Mouse (Mus musculus) frontal cortex, adult 2 months (tissue): ENCODE data around the gene Klf5. TPM values are rescaled to one million over a fixed set of nuclear protein-coding genes. Genes with fewer than 3 reads are reported as not detected.

Source experiments
- DNase-seq, 2 experiments: peaks; one replicate each; pipeline ENCODE4 v3.0.0; 2022; ENCODE audit warnings: low spot score in 1 of 2; ENCODE audit errors: extremely low spot score in 1 of 2
- polyA plus RNA-seq: library from polyadenylated mRNA; depleted of rRNA; stranded (reverse); fragments of >200 nt; gene quantifications from 2 replicates; pipeline ENCODE4 v1.2.3, GENCODE M21; 2012; rRNA removed

The Klf5 gene
- 5.0 and 5.6 TPM in 2 replicates for polyA plus RNA-seq

DNA sequence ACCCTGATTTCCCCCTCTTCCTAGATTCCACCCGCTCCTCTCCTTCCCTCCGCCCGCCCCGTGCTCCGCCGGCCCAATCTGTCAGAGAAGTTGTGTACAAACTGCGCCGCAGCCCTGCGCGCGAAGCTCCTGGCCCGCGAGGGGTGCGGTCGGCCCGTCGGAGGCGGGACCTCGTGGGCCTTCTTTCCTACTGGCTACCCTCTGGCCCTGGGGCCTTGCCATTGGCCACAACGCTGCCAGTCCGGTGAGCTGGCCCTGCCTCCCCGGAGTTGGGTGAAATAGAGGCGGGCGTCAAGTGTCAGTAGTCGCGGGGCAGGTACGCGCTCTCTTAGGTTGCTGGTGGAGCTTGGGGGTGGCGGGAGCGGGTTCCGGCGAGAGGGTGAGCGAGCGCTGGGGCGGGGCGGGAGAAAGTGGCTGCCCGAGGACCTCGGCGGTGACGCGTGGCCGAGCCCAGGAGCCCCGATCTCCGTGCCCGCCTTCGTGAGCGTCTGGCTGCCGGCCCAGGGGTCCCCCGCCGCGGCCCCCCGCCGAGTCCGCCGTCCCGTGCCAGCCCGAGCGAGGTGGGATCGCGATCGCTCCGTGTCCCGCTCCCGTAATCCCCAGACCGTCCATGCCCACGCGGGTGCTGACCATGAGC lies at the start of gene Klf5:
Gene Klf5 (plus strand): TSS at position 307 of the 637 bp plus-strand sequence.
- DNase-seq, result peak; percentile 90 to 93

DNA sequence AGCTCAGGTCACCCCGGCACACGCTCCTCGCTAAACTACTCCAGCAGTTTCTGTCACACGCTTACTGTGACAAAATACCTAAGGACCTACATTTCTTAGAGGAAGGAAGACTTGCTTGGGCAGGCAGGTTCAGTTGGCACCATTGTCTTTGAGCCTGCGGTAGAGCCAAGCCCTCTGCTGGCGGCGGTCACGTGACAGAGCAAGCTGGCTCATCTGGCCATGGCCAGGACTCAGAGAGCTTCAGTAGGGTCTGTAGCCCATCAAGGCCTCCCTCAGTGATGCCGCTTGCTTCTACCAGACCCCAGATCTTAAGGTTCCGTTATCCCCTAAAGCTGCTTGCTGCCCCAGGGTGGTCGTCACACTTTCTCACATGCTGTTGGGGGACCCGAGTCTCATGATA lies 36.5 kb upstream of the Klf5 start:
- DNase-seq, result no peak

GRCm38 (mm10) chr14:99263816-99264215 lies 34.7 kb upstream of the Klf5 start:
- DNase-seq, result no peak

DNA sequence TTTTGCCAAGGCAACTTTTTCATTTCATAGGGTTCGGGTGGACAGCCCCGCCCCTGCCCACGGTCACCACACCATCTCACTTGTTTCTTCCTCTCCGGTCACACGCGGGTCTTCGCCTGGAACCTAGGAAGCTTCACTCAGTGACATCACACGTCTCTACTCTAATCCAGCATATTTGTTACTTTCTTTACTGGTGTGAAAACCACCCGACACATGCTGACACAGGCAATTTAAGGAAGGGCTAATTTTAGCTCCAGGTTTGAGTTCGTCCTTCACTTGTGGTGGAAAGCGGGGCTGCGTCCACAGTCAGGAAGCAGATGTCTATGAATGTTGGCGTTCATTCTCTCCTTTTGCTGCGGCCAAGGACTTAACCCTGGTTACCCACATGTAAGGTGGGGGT lies 32.7 kb upstream of the Klf5 start:
- DNase-seq, result no peak

GRCm38 (mm10) chr14:99266749-99267148 lies 31.7 kb upstream of the Klf5 start:
- no peak for DNase-seq

GRCm38 (mm10) chr14:99274056-99274455 lies 24.4 kb upstream of the Klf5 start:
- no peak for DNase-seq

DNA sequence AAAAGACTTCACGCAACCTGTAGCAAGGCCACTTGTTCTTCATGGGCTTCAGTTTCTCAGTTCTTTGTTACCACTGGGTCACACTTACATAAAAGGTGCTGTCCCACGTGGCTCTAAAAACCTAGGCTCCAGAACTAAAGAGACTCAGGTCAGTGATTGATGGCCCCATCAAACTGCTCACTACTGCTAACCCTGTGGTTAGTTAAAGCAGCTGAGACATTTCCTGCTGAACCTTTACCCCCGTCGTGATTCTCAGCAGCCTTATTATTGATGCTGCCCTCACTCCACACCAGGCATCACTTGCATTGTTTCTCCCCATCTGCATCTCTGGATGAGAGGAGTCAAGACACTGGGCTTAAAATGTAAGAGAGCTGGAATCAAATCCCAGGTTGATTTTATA lies 22.7 kb upstream of the Klf5 start:
- no peak for DNase-seq

GRCm38 (mm10) chr14:99278312-99278711 lies 20.2 kb upstream of the Klf5 start:
- no peak for DNase-seq

GRCm38 (mm10) chr14:99278763-99279486 lies 19.6 kb upstream of the Klf5 start:
- DNase-seq, result no peak

GRCm38 (mm10) chr14:99280399-99280798 lies 18.1 kb upstream of the Klf5 start:
- no peak for DNase-seq

- DNase-seq, result no peak
Observed at GRCm38 (mm10) chr14:99280825-99281433, 17.6 kb upstream of the Klf5 start.

DNA sequence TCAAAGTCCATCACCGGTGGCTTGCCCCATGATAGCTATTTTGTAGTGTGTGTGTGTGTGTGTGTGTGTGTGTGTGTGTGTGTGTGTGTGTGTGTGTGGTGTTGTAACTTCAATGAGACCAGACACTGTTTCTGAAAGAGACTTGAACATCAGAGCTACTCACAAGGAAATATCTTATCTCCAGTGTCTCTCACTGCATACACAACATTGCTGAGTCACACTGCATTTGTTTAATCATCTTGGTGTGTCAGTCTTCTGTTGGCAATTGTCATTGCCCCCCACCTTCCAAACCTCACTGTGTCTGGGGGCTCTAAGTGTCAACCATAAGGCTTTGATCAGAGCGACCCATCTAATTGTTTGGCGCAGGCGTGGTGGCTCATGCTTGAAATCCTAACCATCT lies 13.0 kb upstream of the Klf5 start:
- DNase-seq, result no peak

DNA sequence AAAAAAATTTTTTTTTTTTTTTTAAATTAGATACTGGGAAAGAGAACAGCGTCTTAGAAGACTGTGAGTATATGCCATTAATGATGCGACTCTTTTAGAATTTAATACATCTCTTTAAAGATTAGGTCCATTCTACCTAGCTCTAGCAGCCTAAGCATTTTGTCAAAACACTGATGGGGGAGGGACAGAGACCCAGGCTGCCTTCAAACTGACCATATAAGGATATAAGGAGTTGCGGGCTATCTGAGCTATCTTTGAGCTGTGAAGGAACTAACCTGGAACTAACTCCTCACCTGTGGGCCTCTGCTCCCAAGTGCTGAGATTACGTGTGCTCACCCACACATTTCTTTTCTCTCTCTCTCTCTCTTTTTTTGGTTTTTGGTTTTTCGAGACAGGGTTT lies 6.3 kb upstream of the Klf5 start:
- DNase-seq, result no peak

GRCm38 (mm10) chr14:99294424-99294823 lies 4.1 kb upstream of the Klf5 start:
- no peak for DNase-seq

DNA sequence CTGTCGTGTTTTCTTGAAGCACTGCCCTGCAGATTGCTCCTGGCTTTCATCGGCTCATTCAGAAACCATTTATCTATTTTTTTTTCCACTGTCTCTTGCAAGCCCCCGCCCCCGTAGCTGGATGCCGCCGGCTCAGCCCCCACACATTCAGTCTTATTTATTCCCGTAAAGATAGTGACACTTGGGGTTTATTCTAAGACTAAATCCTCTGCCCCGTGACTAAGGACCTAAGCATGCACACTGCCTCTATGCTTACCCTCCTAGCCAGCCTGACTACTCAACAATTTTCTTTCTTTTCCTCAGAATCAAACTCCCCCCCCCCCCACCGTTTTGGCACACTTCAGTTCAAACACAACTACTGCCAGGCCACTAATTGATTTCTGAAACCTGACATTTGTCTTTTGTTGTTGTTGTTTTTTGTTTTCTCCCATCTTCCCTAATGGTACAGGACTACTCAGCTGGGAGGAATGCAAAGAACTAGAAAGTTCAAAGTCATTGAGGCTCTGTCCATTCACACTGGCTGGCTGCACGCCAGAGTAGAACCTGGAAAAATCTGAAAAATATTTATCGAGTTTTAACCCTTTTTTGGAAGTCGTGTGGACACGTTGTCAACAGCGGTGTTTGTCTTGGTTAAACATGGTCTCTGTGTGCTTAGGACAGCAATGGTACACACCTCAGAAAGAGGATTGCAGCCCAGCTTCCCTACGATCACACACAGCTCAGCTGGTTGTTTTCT lies 2.7 kb upstream of the Klf5 start:
- DNase-seq, result peak in 1 of 2 experiments; percentile 31

- DNase-seq, result peak; percentile 19 to 62
Observed at GRCm38 (mm10) chr14:99299022-99299481, 561 bp downstream of the Klf5 start.

DNA sequence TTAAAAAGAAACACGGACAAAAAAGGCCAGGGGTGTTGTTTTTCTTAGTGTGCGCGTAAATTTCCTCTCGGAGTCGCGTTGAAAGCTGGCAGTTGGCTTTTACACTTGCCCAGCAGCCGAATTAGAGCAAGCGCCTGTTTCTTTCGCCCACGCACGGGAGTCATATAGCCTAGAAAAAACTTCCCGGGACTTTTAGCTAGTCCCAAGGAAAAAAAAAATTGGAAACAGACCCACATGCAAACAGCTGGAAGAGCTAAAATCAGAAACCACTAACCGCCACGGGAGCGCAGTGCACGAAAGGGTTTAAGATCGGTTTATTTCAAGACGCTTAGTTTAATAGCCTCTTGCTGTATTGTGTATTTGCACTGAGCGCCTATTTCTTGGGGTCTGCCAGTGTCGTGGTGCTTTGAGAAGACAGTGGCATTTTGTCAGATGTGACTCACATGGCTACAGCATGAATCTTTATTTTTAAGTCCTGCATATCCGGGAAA lies 1.3 kb downstream of the Klf5 start:
- peak; percentile 36 to 63 for DNase-seq

DNA sequence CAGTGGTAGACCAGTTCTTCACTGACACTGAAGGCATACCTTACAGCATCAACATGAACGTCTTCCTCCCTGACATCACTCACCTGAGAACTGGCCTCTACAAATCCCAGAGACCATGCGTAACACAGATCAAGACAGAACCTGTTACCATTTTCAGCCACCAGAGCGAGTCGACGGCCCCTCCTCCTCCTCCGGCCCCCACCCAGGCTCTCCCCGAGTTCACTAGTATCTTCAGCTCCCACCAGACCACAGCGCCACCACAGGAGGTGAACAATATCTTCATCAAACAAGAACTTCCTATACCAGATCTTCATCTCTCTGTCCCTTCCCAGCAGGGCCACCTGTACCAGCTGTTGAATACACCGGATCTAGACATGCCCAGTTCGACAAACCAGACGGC lies 3.0 kb downstream of the Klf5 start:
- no peak for DNase-seq

- DNase-seq, result no peak
Observed at GRCm38 (mm10) chr14:99304387-99304786, 5.9 kb downstream of the Klf5 start.

GRCm38 (mm10) chr14:99304997-99305792 lies 6.7 kb downstream of the Klf5 start:
- no peak for DNase-seq
